Mouse (Mus musculus): ENCODE measurements around the gene Slc25a44. TPM values are rescaled to one million over a fixed set of nuclear protein-coding genes. Genes with fewer than 3 reads are reported as not detected.

Gene Slc25a44
- 34.1 and 35.1 TPM in 2 replicates for total RNA-seq (2023)

GRCm38 (mm10) chr3:88424605-88425329 is at the start of gene Slc25a44:
Gene Slc25a44, minus strand, starts transcription at chr3:88425139.

GRCm38 (mm10) chr3:88460983-88461696 is 36.2 kb upstream of the Slc25a44 start, which contains the start of gene Sema4a:
Gene Sema4a, minus strand, starts transcription at chr3:88461182.

GRCm38 (mm10) chr3:88409741-88410644 is 14.9 kb downstream of the Slc25a44 start, which contains the start of gene Pmf1:
Gene Pmf1, minus strand, starts transcription at chr3:88410331.

GRCm38 (mm10) chr3:88384364-88384763 is 40.6 kb downstream of the Slc25a44 start, which contains the start of gene Bglap:
Gene Bglap, minus strand, starts transcription at chr3:88384464.

GRCm38 (mm10) chr3:88378599-88378998 is 46.3 kb downstream of the Slc25a44 start, which contains the start of gene Bglap2:
Gene Bglap2, minus strand, starts transcription at chr3:88378699.

GRCm38 (mm10) chr3:88372643-88373042 is 52.3 kb downstream of the Slc25a44 start, which contains the start of gene Bglap3:
Gene Bglap3, minus strand, starts transcription at chr3:88372743.

GRCm38 (mm10) chr3:88364337-88364736 is 60.6 kb downstream of the Slc25a44 start, which contains the start of gene Paqr6:
Gene Paqr6, plus strand, starts transcription at chr3:88364584.

Other genes with a start within 250 kb of the Slc25a44 start
- gene Rhbg, start 170.4 kb downstream of the Slc25a44 start, total RNA-seq (2023) = not detected in 2 replicates
- gene Gm38392, start 137.9 kb downstream of the Slc25a44 start, total RNA-seq (2023) = not detected in 2 replicates
- gene Tsacc, start 128.1 kb downstream of the Slc25a44 start, total RNA-seq (2023) = 0.75 TPM in 1 of 2 replicates, not detected in the other
- gene Cct3, start 128.0 kb downstream of the Slc25a44 start, total RNA-seq (2023) = 51.4 and 56.4 TPM in 2 replicates
- gene Glmp, start 100.1 kb downstream of the Slc25a44 start, total RNA-seq (2023) = 109 and 122 TPM in 2 replicates
- 0.52 and 1.1 TPM in 2 replicates for gene Tmem79, start 89.0 kb downstream of the Slc25a44 start, total RNA-seq (2023)
- gene Smg5, start 88.9 kb downstream of the Slc25a44 start, total RNA-seq (2023) = 37.7 and 55.2 TPM in 2 replicates
- 1.3 TPM in 1 of 2 replicates, not detected in the other for gene Paqr6, start 60.6 kb downstream of the Slc25a44 start, total RNA-seq (2023)
- gene Bglap3, start 52.4 kb downstream of the Slc25a44 start, total RNA-seq (2023) = 6.0 and 6.1 TPM in 2 replicates
- gene Bglap2, start 46.4 kb downstream of the Slc25a44 start, total RNA-seq (2023) = 6.0 and 6.9 TPM in 2 replicates
- 19.5 and 34.7 TPM in 2 replicates for gene Bglap, start 40.7 kb downstream of the Slc25a44 start, total RNA-seq (2023)
- 55.0 and 71.6 TPM in 2 replicates for gene Pmf1, start 14.8 kb downstream of the Slc25a44 start, total RNA-seq (2023)
- 357 and 388 TPM in 2 replicates for gene Sema4a, start 36.0 kb upstream of the Slc25a44 start, total RNA-seq (2023)
- 14.9 and 16.9 TPM in 2 replicates for gene Lmna, start 84.8 kb upstream of the Slc25a44 start, total RNA-seq (2023)
- gene Mex3a, start 107.3 kb upstream of the Slc25a44 start, total RNA-seq (2023) = 0.06 and 0.11 TPM in 2 replicates
- not detected in 2 replicates for gene Rab25, start 123.2 kb upstream of the Slc25a44 start, total RNA-seq (2023)
- gene Lamtor2, start 127.9 kb upstream of the Slc25a44 start, total RNA-seq (2023) = 59.0 and 70.5 TPM in 2 replicates
- 12.2 and 13.7 TPM in 2 replicates for gene Ubqln4, start 128.6 kb upstream of the Slc25a44 start, total RNA-seq (2023)
- 63.9 and 72.3 TPM in 2 replicates for gene Ssr2, start 150.7 kb upstream of the Slc25a44 start, total RNA-seq (2023)
- 209 and 264 TPM in 2 replicates for gene Arhgef2, start 180.8 kb upstream of the Slc25a44 start, total RNA-seq (2023)
- gene Rxfp4, start 228.0 kb upstream of the Slc25a44 start, total RNA-seq (2023) = not detected in 2 replicates

Measured in neutrophil, adult 65 days (primary cell).